12 mouse cellular contexts compared by ENCODE assay signal in the genomic region with DNA sequence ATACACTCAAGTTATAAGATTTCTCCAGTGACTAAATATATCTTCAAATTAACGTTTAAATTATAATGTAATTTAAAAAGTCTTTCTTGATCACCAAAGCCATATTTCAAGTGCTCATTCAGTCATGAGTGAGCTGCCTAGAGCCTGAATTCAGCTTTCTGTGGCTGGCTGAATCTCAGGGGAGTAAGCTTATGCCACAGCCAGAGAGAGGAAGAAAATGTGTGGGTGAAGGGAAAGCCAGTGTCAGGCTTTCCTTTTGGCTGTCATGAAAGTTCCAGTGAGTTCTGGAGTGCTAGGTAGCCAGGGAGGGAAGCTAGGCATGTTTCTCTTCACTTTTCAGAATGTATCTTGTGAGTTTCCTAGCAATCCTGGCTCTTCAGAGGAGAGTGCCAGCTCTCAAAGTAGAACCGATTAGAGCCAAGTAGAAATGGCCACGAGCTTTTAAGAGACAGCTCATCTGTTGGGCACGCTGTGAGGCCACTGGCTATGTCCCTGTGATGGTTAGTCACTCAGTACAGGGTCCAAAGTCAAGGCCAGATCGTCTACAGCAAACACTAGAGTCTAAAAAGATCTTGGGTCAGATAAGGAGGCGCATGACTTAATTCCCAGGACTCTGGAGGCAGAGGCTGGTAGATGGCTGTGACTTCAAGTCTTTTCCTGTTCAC. TPM values are rescaled to one million over a fixed set of nuclear protein-coding genes. Genes with fewer than 3 reads are reported as not detected.
DNase-seq lines count a peak whose midpoint lies in the region; ATAC-seq and TF ChIP-seq lines count a peak whose summit lies in the region.
"Had no signal": no experiment of that assay in that cellular context is flagged by ENCODE, and none has a peak within 500 bp of the region (broad histone marks: within the 10 kb centered on the region; RNA-seq: fewer than 3 reads in every experiment).

No protein-coding gene starts in this region.

- no peak for DNase-seq in lung, postnatal 10 days
- DNase-seq in adrenal gland, postnatal 10 days: peak; percentile 68
- no peak for DNase-seq in heart, postnatal 0 days (ENCODE audit: low spot score)
- peak; percentile 54 for DNase-seq in skeletal muscle tissue, adult 2 months (ENCODE audit: low read depth, low spot score)
- DNase-seq in right cerebral cortex, postnatal 25 days: no peak
- no peak for DNase-seq in thymus, postnatal 4 days
- DNase-seq: right cerebral cortex, postnatal 14 days had no signal

- 48% methylated on average over 6 of the region's 6 CpGs for whole genome bisulfite sequencing in lung, embryonic 15.5 days
- 35% methylated on average over 6 of the region's 6 CpGs for WGBS in heart, postnatal 0 days

- peaks cover 7% of the 10 kb centered on the region; the same call in 1 of the 2 replicates for H3K4me1 ChIP-seq in lung, embryonic 15.5 days
- peaks cover 6% of the 10 kb centered on the region; the same call in 1 of the 2 replicates for H3K4me1 ChIP-seq in heart, postnatal 0 days (ENCODE audit: control insufficient read depth, insufficient read depth)
- H3K4me1 ChIP-seq: embryonic facial prominence, embryonic 12.5 days had no signal

- H3K36me3 ChIP-seq in lung, embryonic 15.5 days: no peaks in the 10 kb centered on the region
- no peaks in the 10 kb centered on the region for H3K36me3 ChIP-seq in heart, postnatal 0 days (replicated peaks; ENCODE audit: control insufficient read depth, insufficient read depth, low read length)
- H3K36me3 ChIP-seq: embryonic facial prominence, embryonic 12.5 days had no signal

- no peak overlapping the region for H3K9ac ChIP-seq in lung, embryonic 15.5 days
- H3K9ac ChIP-seq in heart, postnatal 0 days (replicated peaks; ENCODE audit: low read depth, low read length): no peak overlapping the region
- H3K9ac ChIP-seq: embryonic facial prominence, embryonic 12.5 days had no signal

- no peak for ATAC-seq in lung, embryonic 15.5 days (ENCODE audit: borderline replicate concordance, extremely low read depth, low FRiP score, low TSS enrichment)
- ATAC-seq in heart, postnatal 0 days (ENCODE audit: insufficient read depth, low read depth): no peak
- ATAC-seq: inflammation-experienced regulatory T-cells, adult 6 months had no signal

- H3K4me2 ChIP-seq in lung, embryonic 15.5 days: no peak overlapping the region
- no peak overlapping the region for H3K4me2 ChIP-seq in heart, postnatal 0 days (ENCODE audit: low read depth, low read length)
- H3K4me2 ChIP-seq: embryonic facial prominence, embryonic 12.5 days; midbrain, embryonic 11.5 days had no signal

- TF ChIP-seq CTCF in heart, postnatal 0 days (IDR thresholded peaks at IDR 0.05; ENCODE audit: low read depth): no peak

- no peak for TF ChIP-seq EP300 in heart, postnatal 0 days (IDR thresholded peaks at IDR 0.05; ENCODE audit: low read depth)

- no peak overlapping the region for H3K4me3 ChIP-seq in lung, embryonic 15.5 days
- no peak overlapping the region for H3K4me3 ChIP-seq in heart, postnatal 0 days (ENCODE audit: low read depth, low read length)
- H3K4me3 ChIP-seq: embryonic facial prominence, embryonic 12.5 days had no signal

- no peaks in the 10 kb centered on the region for H3K27me3 ChIP-seq in lung, embryonic 15.5 days
- no peaks in the 10 kb centered on the region for H3K27me3 ChIP-seq in heart, postnatal 0 days (ENCODE audit: control insufficient read depth, insufficient read depth, low read length)
- H3K27me3 ChIP-seq: embryonic facial prominence, embryonic 12.5 days had no signal

- peak overlapping the region; percentile 25; the same call in 1 of the 2 replicates for H3K27ac ChIP-seq in lung, embryonic 15.5 days
- H3K27ac ChIP-seq in heart, postnatal 0 days (ENCODE audit: low read depth): peak overlapping the region; percentile 71
- H3K27ac ChIP-seq: embryonic facial prominence, embryonic 12.5 days had no signal

- H3K9me3 ChIP-seq in lung, embryonic 15.5 days: no peaks in the 10 kb centered on the region
- H3K9me3 ChIP-seq in heart, postnatal 0 days (replicated peaks; ENCODE audit: control insufficient read depth, low read length): no peaks in the 10 kb centered on the region
- H3K9me3 ChIP-seq: embryonic facial prominence, embryonic 12.5 days had no signal

RNA-seq across cellular contexts. Expression of a gene that starts 29.4 kb away (rescaled TPM):
- 0.45 TPM in 1 of 2 replicates, not detected in the other for polyA plus RNA-seq in lung, embryonic 15.5 days (2015; fragmentation: Nextera tagmentation; extraction: Ambion mirVana)
- total RNA-seq in adrenal gland, postnatal 10 days (2021): not detected
- not detected in 2 replicates for total RNA-seq in heart, postnatal 0 days (2014; rRNA removed; ENCODE audit: low replicate concordance)
- polyA plus RNA-seq in heart, postnatal 0 days (2015; fragmentation: Nextera tagmentation; extraction: Ambion mirVana): not detected in 2 replicates
- total RNA-seq: adrenal gland, adult 18-20 months had no signal
- polyA plus RNA-seq: embryonic facial prominence, embryonic 12.5 days; inflammation-experienced regulatory T-cells, adult 6 months; midbrain, embryonic 11.5 days had no signal

Comparison
In these comparisons a context has a peak if more than half of its experiments do, and no peak if none do; other contexts are left out.
1. DNase-seq: peak in adrenal gland, postnatal 10 days (single experiment) and skeletal muscle tissue, adult 2 months (single experiment); none in lung, postnatal 10 days (single experiment), heart, postnatal 0 days (single experiment), right cerebral cortex, postnatal 25 days (single experiment) and thymus, postnatal 4 days (single experiment).